Mouse (Mus musculus) myocyte (in vitro differentiated cells): ENCODE measurements around the gene Sf3b3. TPM values are rescaled to one million over a fixed set of nuclear protein-coding genes. Genes with fewer than 3 reads are reported as not detected.

Source experiments
- H3K27me3 ChIP-seq: one replicate; pipeline ENCODE4 v1.6.1; 2011; ENCODE audit not compliant: control insufficient read depth, insufficient read depth, insufficient read length
- H3K36me3 ChIP-seq: one replicate; pipeline ENCODE4 v1.6.1; 2011; ENCODE audit not compliant: control insufficient read depth, insufficient read depth
- H3K4me2 ChIP-seq: one replicate; pipeline ENCODE4 v1.6.1; 2011; ENCODE audit warnings: low read depth, control low read depth
- H3K4me3 ChIP-seq: one replicate; pipeline ENCODE4 v1.5.1; 2011; ENCODE audit warnings: mild to moderate bottlenecking, control low read depth, moderate library complexity
- H3K79me2 ChIP-seq: one replicate; pipeline ENCODE4 v1.6.1; 2011; ENCODE audit not compliant: control insufficient read depth, insufficient read depth
- H3ac ChIP-seq: one replicate; pipeline ENCODE4 v1.6.1; 2011; ENCODE audit not compliant: control insufficient read depth, insufficient read length
- CEBPB ChIP-seq: IDR thresholded peaks from 2 replicates; pipeline ENCODE4 v1.6.1; 2011; ENCODE audit warnings: mild to moderate bottlenecking, moderate library complexity; ENCODE audit not compliant: poor library complexity, insufficient read depth, severe bottlenecking
- E2F4 ChIP-seq: IDR thresholded peaks from one replicate; pipeline ENCODE4 v1.6.1; 2011; ENCODE audit warnings: mild to moderate bottlenecking, control low read depth, moderate library complexity; ENCODE audit not compliant: insufficient read depth
- MAX ChIP-seq: IDR thresholded peaks from one replicate; pipeline ENCODE4 v1.6.1; 2011; ENCODE audit warnings: low read depth, mild to moderate bottlenecking, control low read depth
- MYOD1 ChIP-seq, 3 experiments: IDR thresholded peaks; one replicate each; pipeline ENCODE4 v1.6.1; 2011; ENCODE audit warnings: control low read depth in 2 of 3, low read depth in 2 of 3, mild to moderate bottlenecking in 2 of 3, moderate library complexity in 1 of 3; ENCODE audit not compliant: insufficient read length in 2 of 3, control insufficient read depth in 1 of 3
- MYOG ChIP-seq, 3 experiments: IDR thresholded peaks; one replicate each; pipeline ENCODE4 v1.6.1; 2011; ENCODE audit warnings: control low read depth in 2 of 3, low read depth in 2 of 3, mild to moderate bottlenecking in 2 of 3; ENCODE audit not compliant: insufficient read length in 2 of 3, control insufficient read depth in 1 of 3, insufficient read depth in 1 of 3
- POLR2A ChIP-seq: IDR thresholded peaks from one replicate; pipeline ENCODE4 v1.6.1; 2011; ENCODE audit warnings: low read depth, mild to moderate bottlenecking, control low read depth, moderate library complexity; ENCODE audit not compliant: insufficient read length
- POLR2AphosphoS2 ChIP-seq: IDR thresholded peaks from one replicate; pipeline ENCODE4 v1.6.1; 2011; ENCODE audit warnings: low read depth, control low read depth; ENCODE audit not compliant: insufficient read length
- REST ChIP-seq: IDR thresholded peaks from one replicate; pipeline ENCODE4 v1.6.1; 2011; ENCODE audit warnings: mild to moderate bottlenecking, control low read depth, moderate library complexity; ENCODE audit not compliant: insufficient read depth, insufficient read length
- SRF ChIP-seq: IDR thresholded peaks from one replicate; pipeline ENCODE4 v1.6.1; 2011; ENCODE audit warnings: low read depth; ENCODE audit not compliant: control insufficient read depth, insufficient read length
- TCF12 ChIP-seq: IDR thresholded peaks from one replicate; pipeline ENCODE4 v1.6.1; 2011; ENCODE audit warnings: mild to moderate bottlenecking, control low read depth; ENCODE audit not compliant: poor library complexity, insufficient read depth, severe bottlenecking
- TCF3 ChIP-seq: IDR thresholded peaks from one replicate; pipeline ENCODE4 v1.6.1; 2011; ENCODE audit warnings: low read depth, control low read depth; ENCODE audit not compliant: insufficient read length
- USF1 ChIP-seq: IDR thresholded peaks from one replicate; pipeline ENCODE4 v1.6.1; 2011; ENCODE audit warnings: low read depth, mild to moderate bottlenecking, control low read depth, moderate library complexity
- polyA plus RNA-seq: library from polyadenylated mRNA; unstranded; fragments of >200 nt; fragmentation: generic; extraction: Trizol; gene quantifications from one replicate; pipeline ENCODE4 v1.2.1, GENCODE M21; 2012; ENCODE audit warnings: missing spikeins

Gene Sf3b3
- polyA plus RNA-seq, 1 experiment, result 47.7 TPM

DNA sequence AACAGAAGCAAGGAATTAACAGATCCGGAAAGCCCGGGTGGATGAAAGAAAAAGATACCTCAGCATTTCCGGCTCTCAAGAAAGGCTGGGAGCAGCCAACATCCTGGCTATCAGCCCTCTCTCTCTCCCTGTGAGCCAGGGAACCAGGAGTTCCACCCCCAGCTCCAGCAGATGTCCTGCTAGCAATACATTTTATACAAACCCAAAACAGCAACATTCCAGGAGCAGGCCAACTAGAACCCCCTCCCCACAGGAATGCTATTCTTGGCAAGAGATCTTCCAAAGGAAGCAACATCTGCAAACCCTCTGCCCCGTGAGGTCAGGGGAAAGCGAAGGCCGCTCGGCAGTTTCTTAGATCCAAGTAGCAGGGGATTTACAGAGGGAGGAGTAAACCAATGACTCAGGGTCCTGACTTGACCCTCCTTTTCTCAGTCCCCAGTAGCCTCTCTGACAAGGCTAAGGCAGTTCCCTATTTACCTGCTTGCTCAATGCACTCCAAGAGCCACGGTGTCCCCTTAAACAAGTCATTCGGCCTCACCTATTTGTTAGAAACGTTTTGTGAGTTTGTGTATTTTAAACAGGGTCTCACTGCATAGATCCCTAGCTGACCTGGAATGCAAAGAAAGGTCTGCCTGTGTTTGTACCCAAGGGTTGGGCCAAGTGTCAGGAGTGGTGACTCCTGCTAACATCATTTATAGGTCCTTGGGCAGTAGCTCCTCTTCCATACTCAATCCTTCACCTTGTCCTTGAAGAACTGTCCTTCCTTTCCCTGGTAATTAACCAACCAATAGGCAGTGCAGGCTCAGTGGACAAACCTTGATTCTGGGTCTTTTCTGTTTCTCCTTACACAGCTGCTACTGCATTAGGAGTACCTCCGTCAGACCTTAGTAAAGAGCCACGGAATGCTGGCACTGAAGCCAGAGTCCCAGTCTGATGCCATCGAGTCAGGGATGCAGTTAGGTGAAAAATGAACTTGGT, 37.8 kb downstream of the Sf3b3 start:
- peak in 1 of 3 experiments; percentile 18 for TF ChIP-seq MYOD1 (IDR thresholded peaks at IDR 0.05; ENCODE audit: control insufficient read depth in 1 of 3, insufficient read length in 2 of 3, low read depth in 2 of 3)
- TF ChIP-seq POLR2AphosphoS2, result peak; percentile 73
- no peak for TF ChIP-seq TCF3
- no peak for TF ChIP-seq USF1
- no peak for TF ChIP-seq E2F4
- no peak for TF ChIP-seq MYOG (IDR thresholded peaks at IDR 0.05; ENCODE audit: control insufficient read depth in 1 of 3, insufficient read depth in 1 of 3, insufficient read length in 2 of 3, low read depth in 2 of 3)
- TF ChIP-seq MAX, result no peak
- H3K4me2 ChIP-seq, result peak overlapping the region; percentile 18
- no peak overlapping the region for H3K4me3 ChIP-seq
- no peaks in the 10 kb centered on the region for H3K79me2 ChIP-seq
- H3K36me3 ChIP-seq, result peaks cover 44% of the 10 kb centered on the region
- no peaks in the 10 kb centered on the region for H3K27me3 ChIP-seq
- no peak overlapping the region for H3ac ChIP-seq

DNA sequence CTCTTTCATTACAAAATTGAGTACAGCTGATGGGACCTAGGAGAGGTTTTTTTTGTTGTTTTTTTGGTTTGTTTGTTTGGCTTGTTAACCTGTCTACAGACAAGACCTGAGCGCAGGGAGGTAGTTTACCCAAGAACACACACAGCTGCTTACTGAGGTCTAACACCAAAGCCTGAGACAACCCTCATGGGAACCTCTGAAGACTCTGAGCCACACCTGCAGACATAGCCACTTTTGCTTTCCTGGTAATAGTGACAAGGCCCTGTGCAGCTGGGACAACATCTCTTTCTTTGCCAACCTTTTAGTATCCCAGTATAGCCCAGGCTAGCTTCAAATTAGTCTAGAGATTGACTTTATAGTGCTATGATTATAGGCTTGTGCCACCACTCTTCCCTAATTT, 40.4 kb downstream of the Sf3b3 start:
- Histone ChIP-seq H3K27me3 (no peaks in the 10 kb centered on the region), H3K4me3 (no peak overlapping the region), H3ac (no peak overlapping the region), H3K79me2 (no peaks in the 10 kb centered on the region), H3K4me2 (no peak overlapping the region), H3K36me3 (peaks cover 17% of the 10 kb centered on the region)
- TF ChIP-seq SRF (no peak), MYOD1 (IDR thresholded peaks at IDR 0.05; ENCODE audit: control insufficient read depth in 1 of 3, insufficient read length in 2 of 3, low read depth in 2 of 3) (no peak), CEBPB (no peak), POLR2A (no peak), E2F4 (no peak), POLR2AphosphoS2 (no peak), MAX (no peak), USF1 (no peak), TCF3 (no peak), REST (no peak), MYOG (IDR thresholded peaks at IDR 0.05; ENCODE audit: control insufficient read depth in 1 of 3, insufficient read depth in 1 of 3, insufficient read length in 2 of 3, low read depth in 2 of 3) (no peak), TCF12 (no peak)

DNA sequence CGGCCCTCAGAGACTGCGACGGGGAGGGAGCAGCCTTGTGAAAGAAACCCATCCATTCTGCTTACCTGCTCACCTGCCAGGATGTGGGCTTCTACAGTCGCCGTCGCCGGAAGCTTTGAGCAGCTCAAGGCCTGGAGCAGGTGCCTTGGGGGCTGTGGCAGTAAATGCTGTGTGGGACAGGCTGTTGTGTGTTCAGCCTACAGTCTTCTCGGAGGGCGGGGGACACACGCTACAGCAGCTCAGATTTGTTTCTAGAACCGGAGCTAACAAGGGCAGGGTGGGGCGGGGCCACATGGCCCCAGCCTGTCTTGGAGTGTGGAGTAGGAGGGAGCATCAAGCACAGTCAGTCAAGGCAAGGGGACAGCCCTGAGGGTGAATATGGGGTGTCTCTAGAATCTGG, 40.9 kb downstream of the Sf3b3 start, which contains the start of gene Il34:
Gene Il34 (minus strand): TSS at position 256 of the 400 bp plus-strand sequence.
- TF ChIP-seq MYOG (IDR thresholded peaks at IDR 0.05; ENCODE audit: control insufficient read depth in 1 of 3, insufficient read depth in 1 of 3, insufficient read length in 2 of 3, low read depth in 2 of 3) (no peak), E2F4 (no peak), TCF12 (no peak), TCF3 (no peak), POLR2A (no peak), REST (no peak), MYOD1 (IDR thresholded peaks at IDR 0.05; ENCODE audit: control insufficient read depth in 1 of 3, insufficient read length in 2 of 3, low read depth in 2 of 3) (no peak), POLR2AphosphoS2 (no peak), SRF (no peak), CEBPB (no peak), MAX (no peak), USF1 (no peak)
- Histone ChIP-seq H3K4me3 (no peak within 1 kb of the TSS), H3K4me2 (no peak within 1 kb of the TSS), H3ac (no peak within 1 kb of the TSS), H3K79me2 (no peaks in the 10 kb centered on the region), H3K36me3 (peaks cover 12% of the 10 kb centered on the region), H3K27me3 (no peaks in the 10 kb centered on the region)

GRCm38 (mm10) chr8:110804825-110805514, 41.6 kb downstream of the Sf3b3 start:
- TF ChIP-seq MYOG (IDR thresholded peaks at IDR 0.05; ENCODE audit: control insufficient read depth in 1 of 3, insufficient read depth in 1 of 3, insufficient read length in 2 of 3, low read depth in 2 of 3) (no peak), MAX (no peak), E2F4 (no peak), SRF (no peak), REST (no peak), USF1 (no peak), TCF3 (no peak), CEBPB (no peak), POLR2A (no peak), POLR2AphosphoS2 (no peak), MYOD1 (IDR thresholded peaks at IDR 0.05; ENCODE audit: control insufficient read depth in 1 of 3, insufficient read length in 2 of 3, low read depth in 2 of 3) (no peak), TCF12 (no peak)
- Histone ChIP-seq H3K4me2 (no peak overlapping the region), H3K79me2 (no peaks in the 10 kb centered on the region), H3ac (no peak overlapping the region), H3K27me3 (no peaks in the 10 kb centered on the region), H3K4me3 (no peak overlapping the region), H3K36me3 (peaks cover 10% of the 10 kb centered on the region)
